Mouse (Mus musculus): Measurements from ENCODE around the gene Hist1h4c. TPM values are rescaled to one million over a fixed set of nuclear protein-coding genes. Genes with fewer than 3 reads are reported as not detected.

Hist1h4c gene
- total and polyA plus RNA-seq, 2 experiments from 2014 or later: 4.6 to 1,400 TPM

- Histone ChIP-seq H3K9ac (replicated peaks; ENCODE audit: low read length) (no peak overlapping the region), H3K9me3 (ENCODE audit: low read length) (no peaks in the 10 kb centered on the region), H3K27ac (no peak overlapping the region), H3K4me3 (ENCODE audit: low read length) (no peak overlapping the region), H3K27me3 (ENCODE audit: insufficient read depth, low read length) (no peaks in the 10 kb centered on the region), H3K4me2 (ENCODE audit: low read depth, low read length) (no peak overlapping the region), H3K36me3 (ENCODE audit: insufficient read depth, low read length) (no peaks in the 10 kb centered on the region), H3K4me1 (ENCODE audit: insufficient read depth, low read length) (no peaks in the 10 kb centered on the region)
- DNase-seq (ENCODE audit: low spot score) (no peak), ATAC-seq (no peak)
- no peak for TF ChIP-seq CTCF (IDR thresholded peaks at IDR 0.05; ENCODE audit: low read depth)
- 55% methylated on average over 11 of the region's 11 CpGs for WGBS
Observed at GRCm38 (mm10) chr13:23717176-23717575, 18.9 kb upstream of the Hist1h4c start.

GRCm38 (mm10) chr13:23716261-23717042 lies 18.2 kb upstream of the Hist1h4c start:
- H3K9me3 ChIP-seq (ENCODE audit: low read length): no peaks in the 10 kb centered on the region
- H3K9ac ChIP-seq (replicated peaks; ENCODE audit: low read length): no peak overlapping the region
- ATAC-seq (no peak), DNase-seq (ENCODE audit: low spot score) (no peak)
- no peak overlapping the region for H3K27ac ChIP-seq
- no peaks in the 10 kb centered on the region for H3K4me1 ChIP-seq (ENCODE audit: insufficient read depth, low read length)
- no peaks in the 10 kb centered on the region for H3K36me3 ChIP-seq (ENCODE audit: insufficient read depth, low read length)
- no peak for TF ChIP-seq CTCF (IDR thresholded peaks at IDR 0.05; ENCODE audit: low read depth)
- no peak overlapping the region for H3K4me2 ChIP-seq (ENCODE audit: low read depth, low read length)
- 85% methylated on average over 5 of the region's 5 CpGs for WGBS
- H3K4me3 ChIP-seq (ENCODE audit: low read length): no peak overlapping the region
- no peaks in the 10 kb centered on the region for H3K27me3 ChIP-seq (ENCODE audit: insufficient read depth, low read length)

- Histone ChIP-seq H3K9ac (replicated peaks; ENCODE audit: low read length) (peak within 1 kb of the TSS; percentile 45), H3K27me3 (ENCODE audit: insufficient read depth, low read length) (no peaks in the 10 kb centered on the region), H3K9me3 (ENCODE audit: low read length) (no peaks in the 10 kb centered on the region), H3K4me3 (ENCODE audit: low read length) (peak within 1 kb of the TSS; percentile 36), H3K36me3 (ENCODE audit: insufficient read depth, low read length) (no peaks in the 10 kb centered on the region), H3K4me2 (ENCODE audit: low read depth, low read length) (peak within 1 kb of the TSS; percentile 76), H3K27ac (peak within 1 kb of the TSS; percentile 4; the same call in 1 of the 2 replicates), H3K4me1 (ENCODE audit: insufficient read depth, low read length) (no peaks in the 10 kb centered on the region)
- peak; percentile 46 for DNase-seq (ENCODE audit: low spot score)
- WGBS: 3% methylated on average over 17 of the region's 17 CpGs
- peak; percentile 74; the same call in 1 of the 2 replicates for ATAC-seq
- no peak for TF ChIP-seq CTCF (IDR thresholded peaks at IDR 0.05; ENCODE audit: low read depth)
Observed at GRCm38 (mm10) chr13:23710374-23711089, 12.3 kb upstream of the Hist1h4c start, which contains the start of gene Hfe. Gene Hfe (minus strand): TSS chr13:23710854.

- H3K4me1 ChIP-seq (ENCODE audit: insufficient read depth, low read length): no peaks in the 10 kb centered on the region
- no peaks in the 10 kb centered on the region for H3K9me3 ChIP-seq (ENCODE audit: low read length)
- H3K27me3 ChIP-seq (ENCODE audit: insufficient read depth, low read length): no peaks in the 10 kb centered on the region
- H3K4me2 ChIP-seq (ENCODE audit: low read depth, low read length): peak overlapping the region; percentile 76
- H3K9ac ChIP-seq (replicated peaks; ENCODE audit: low read length): peak overlapping the region; percentile 45
- peak overlapping the region; percentile 36 for H3K4me3 ChIP-seq (ENCODE audit: low read length)
- H3K36me3 ChIP-seq (ENCODE audit: insufficient read depth, low read length): no peaks in the 10 kb centered on the region
- peak overlapping the region; percentile 4; the same call in 1 of the 2 replicates for H3K27ac ChIP-seq
- TF ChIP-seq CTCF (IDR thresholded peaks at IDR 0.05; ENCODE audit: low read depth): no peak
- 15% methylated on average over 14 of the region's 15 CpGs for WGBS
- DNase-seq (ENCODE audit: low spot score) (peak; percentile 37), ATAC-seq (no peak)
Observed at GRCm38 (mm10) chr13:23709714-23710373, 11.6 kb upstream of the Hist1h4c start.

GRCm38 (mm10) chr13:23708654-23709053 lies 10.4 kb upstream of the Hist1h4c start:
- ATAC-seq (no peak), DNase-seq (ENCODE audit: low spot score) (no peak)
- no peaks in the 10 kb centered on the region for H3K36me3 ChIP-seq (ENCODE audit: insufficient read depth, low read length)
- TF ChIP-seq CTCF (IDR thresholded peaks at IDR 0.05; ENCODE audit: low read depth): no peak
- H3K4me3 ChIP-seq (ENCODE audit: low read length): no peak overlapping the region
- H3K9ac ChIP-seq (replicated peaks; ENCODE audit: low read length): no peak overlapping the region
- H3K4me2 ChIP-seq (ENCODE audit: low read depth, low read length): no peak overlapping the region
- H3K4me1 ChIP-seq (ENCODE audit: insufficient read depth, low read length): no peaks in the 10 kb centered on the region
- 73% methylated on average over 4 of the region's 4 CpGs for WGBS
- H3K27me3 ChIP-seq (ENCODE audit: insufficient read depth, low read length): no peaks in the 10 kb centered on the region
- H3K9me3 ChIP-seq (ENCODE audit: low read length): no peaks in the 10 kb centered on the region
- no peak overlapping the region for H3K27ac ChIP-seq

GRCm38 (mm10) chr13:23708041-23708440 lies 9.8 kb upstream of the Hist1h4c start:
- Histone ChIP-seq H3K9me3 (ENCODE audit: low read length) (no peaks in the 10 kb centered on the region), H3K9ac (replicated peaks; ENCODE audit: low read length) (no peak overlapping the region), H3K4me2 (ENCODE audit: low read depth, low read length) (no peak overlapping the region), H3K36me3 (ENCODE audit: insufficient read depth, low read length) (no peaks in the 10 kb centered on the region), H3K27ac (no peak overlapping the region), H3K27me3 (ENCODE audit: insufficient read depth, low read length) (no peaks in the 10 kb centered on the region), H3K4me3 (ENCODE audit: low read length) (no peak overlapping the region), H3K4me1 (ENCODE audit: insufficient read depth, low read length) (no peaks in the 10 kb centered on the region)
- DNase-seq (ENCODE audit: low spot score) (no peak), ATAC-seq (no peak)
- TF ChIP-seq CTCF (IDR thresholded peaks at IDR 0.05; ENCODE audit: low read depth): no peak
- 84% methylated on average over 4 of the region's 4 CpGs for WGBS

Data from hindbrain, postnatal 0 days (tissue).